Mouse (Mus musculus): ENCODE data around the gene Vstm2a. TPM values are rescaled to one million over a fixed set of nuclear protein-coding genes. Genes with fewer than 3 reads are reported as not detected.

Gene Vstm2a
- 100 to 1,000 TPM; 114 to 130 TPM for total RNA-seq (2021)
- long read RNA-seq, experiment 1, transcript Vstm2a-201 (5 exons, 3,264 nt), result major isoform, 9 of 32 reads
- long read RNA-seq, experiment 1, transcript Vstm2a-205 (5 exons, 1,039 nt), result minor isoform, 8 of 32 reads
- long read RNA-seq, experiment 1, partial matches to known transcripts, result 12 of 32 reads
- long read RNA-seq, experiment 1, other reads (novel, unspliced or antisense), result 3 of 32 reads
- long read RNA-seq, experiment 2, transcript Vstm2a-205 (5 exons, 1,039 nt), result major isoform, 20 of 71 reads
- long read RNA-seq, experiment 2, transcript Vstm2a-201 (5 exons, 3,264 nt), result minor isoform, 10 of 71 reads
- long read RNA-seq, experiment 2, partial matches to known transcripts, result 12 of 71 reads
- long read RNA-seq, experiment 2, other reads (novel, unspliced or antisense), result 28 of 71 reads

GRCm38 (mm10) chr11:16257473-16257921 lies at the start of gene Vstm2a:
Vstm2a (plus strand) TSS chr11:16257724.
- peak; percentile 46 to 57 for DNase-seq (ENCODE audit: low spot score in 2 of 2)

GRCm38 (mm10) chr11:16257011-16257410 lies 513 bp upstream of the Vstm2a start:
- DNase-seq (ENCODE audit: low spot score in 2 of 2), result peak in 1 of 2 experiments; percentile 19

GRCm38 (mm10) chr11:16258300-16258699 lies 776 bp downstream of the Vstm2a start:
- DNase-seq (ENCODE audit: low spot score in 2 of 2), result peak in 1 of 2 experiments; percentile 28

GRCm38 (mm10) chr11:16259876-16260275 lies 2.4 kb downstream of the Vstm2a start:
- DNase-seq (ENCODE audit: low spot score in 2 of 2), result no peak

- DNase-seq (ENCODE audit: low spot score in 2 of 2), result peak; percentile 75 to 83
Measured at GRCm38 (mm10) chr11:16260764-16261578, 3.4 kb downstream of the Vstm2a start.

GRCm38 (mm10) chr11:16268396-16268795 lies 10.9 kb downstream of the Vstm2a start:
- DNase-seq (ENCODE audit: low spot score in 2 of 2), result no peak

- no peak for DNase-seq (ENCODE audit: low spot score in 2 of 2)
Measured at GRCm38 (mm10) chr11:16290381-16290780, 32.9 kb downstream of the Vstm2a start.

GRCm38 (mm10) chr11:16292960-16293359 lies 35.4 kb downstream of the Vstm2a start:
- no peak for DNase-seq (ENCODE audit: low spot score in 2 of 2)

GRCm38 (mm10) chr11:16296521-16296920 lies 39.0 kb downstream of the Vstm2a start:
- no peak for DNase-seq (ENCODE audit: low spot score in 2 of 2)

GRCm38 (mm10) chr11:16299492-16299891 lies 42.0 kb downstream of the Vstm2a start:
- DNase-seq (ENCODE audit: low spot score in 2 of 2), result no peak

GRCm38 (mm10) chr11:16299960-16300359 lies 42.4 kb downstream of the Vstm2a start:
- no peak for DNase-seq (ENCODE audit: low spot score in 2 of 2)

- peak in 1 of 2 experiments; percentile 60 for DNase-seq (ENCODE audit: low spot score in 2 of 2)
Measured at GRCm38 (mm10) chr11:16300709-16301108, 43.2 kb downstream of the Vstm2a start.

- no peak for DNase-seq (ENCODE audit: low spot score in 2 of 2)
Measured at GRCm38 (mm10) chr11:16315097-16315496, 57.6 kb downstream of the Vstm2a start.

- no peak for DNase-seq (ENCODE audit: low spot score in 2 of 2)
Measured at GRCm38 (mm10) chr11:16345179-16345578, 87.7 kb downstream of the Vstm2a start.

GRCm38 (mm10) chr11:16345676-16346075 lies 88.2 kb downstream of the Vstm2a start:
- DNase-seq (ENCODE audit: low spot score in 2 of 2), result no peak

- DNase-seq (ENCODE audit: low spot score in 2 of 2), result no peak
Measured at GRCm38 (mm10) chr11:16351915-16352314, 94.4 kb downstream of the Vstm2a start.

GRCm38 (mm10) chr11:16354356-16354755 lies 96.8 kb downstream of the Vstm2a start:
- DNase-seq (ENCODE audit: low spot score in 2 of 2), result no peak

- no peak for DNase-seq (ENCODE audit: low spot score in 2 of 2)
Measured at GRCm38 (mm10) chr11:16366852-16367587, 109.5 kb downstream of the Vstm2a start.

- peak; percentile 12 to 15 for DNase-seq (ENCODE audit: low spot score in 2 of 2)
Measured at GRCm38 (mm10) chr11:16403627-16404026, 146.1 kb downstream of the Vstm2a start.

GRCm38 (mm10) chr11:16411736-16412135 lies 154.2 kb downstream of the Vstm2a start:
- no peak for DNase-seq (ENCODE audit: low spot score in 2 of 2)

- peak; percentile 29 to 75 for DNase-seq (ENCODE audit: low spot score in 2 of 2)
Measured at GRCm38 (mm10) chr11:16412609-16413008, 155.1 kb downstream of the Vstm2a start.
